Mouse (Mus musculus) limb, embryonic 14.5 days (tissue): ENCODE data around the gene Prdm11. TPM values are rescaled to one million over a fixed set of nuclear protein-coding genes. Genes with fewer than 3 reads are reported as not detected.

Experiments
- ATAC-seq: fragments of 200-750 bp; cut with Nextera tagmentation; 2 replicates; pipeline ENCODE4 v1.8.0; 2017; ENCODE audit warnings: low read depth, moderate number of reproducible peaks, moderate TSS enrichment; ENCODE audit not compliant: low FRiP score
- DNase-seq: peaks from one replicate; pipeline ENCODE4 v3.0.0-alpha.2; 2015; ENCODE audit warnings: low spot score
- H3K27ac ChIP-seq: fragments of 300-500 bp; sonication (generic); replicated peaks from 2 replicates; pipeline ENCODE4 v1.5.1; 2014; ENCODE audit warnings: low read depth, mild to moderate bottlenecking, low read length, moderate library complexity, mixed read lengths
- H3K27me3 ChIP-seq: fragments of 300-500 bp; sonication (generic); 2 replicates; pipeline ENCODE4 v1.6.1; 2014; ENCODE audit warnings: low read length, mixed read lengths; ENCODE audit not compliant: control insufficient read depth, insufficient read depth
- H3K36me3 ChIP-seq: fragments of 300-500 bp; sonication (generic); 2 replicates; pipeline ENCODE4 v1.6.1; 2014; ENCODE audit warnings: mild to moderate bottlenecking, low read length, moderate library complexity, mixed read lengths; ENCODE audit not compliant: control insufficient read depth, insufficient read depth
- H3K4me1 ChIP-seq: fragments of 300-500 bp; sonication (generic); 2 replicates; pipeline ENCODE4 v1.6.1; 2014; ENCODE audit warnings: antibody characterized with exemption, low read length, mixed read lengths; ENCODE audit not compliant: control insufficient read depth, insufficient read depth
- H3K4me2 ChIP-seq: fragments of 300-500 bp; sonication (generic); replicated peaks from 2 replicates; pipeline ENCODE4 v1.6.1; 2014; ENCODE audit warnings: low read depth, mild to moderate bottlenecking, low read length, moderate library complexity; ENCODE audit not compliant: severe bottlenecking
- H3K4me3 ChIP-seq: fragments of 300-500 bp; sonication (generic); replicated peaks from 2 replicates; pipeline ENCODE4 v1.5.1; 2014; ENCODE audit warnings: low read length
- H3K9ac ChIP-seq: fragments of 300-500 bp; sonication (generic); 2 replicates; pipeline ENCODE4 v1.6.1; 2014; ENCODE audit warnings: mild to moderate bottlenecking, low read depth, low read length, moderate library complexity; ENCODE audit not compliant: severe bottlenecking
- H3K9me3 ChIP-seq: fragments of 300-500 bp; sonication (generic); 2 replicates; pipeline ENCODE4 v1.6.1; 2016; ENCODE audit warnings: low read length; ENCODE audit not compliant: control insufficient read depth
- POLR2A ChIP-seq: fragments of 200-500 bp; IDR thresholded peaks from 2 replicates; pipeline ENCODE4 v1.8.0; 2012; ENCODE audit warnings: inconsistent platforms, mild to moderate bottlenecking, moderate library complexity, borderline replicate concordance; ENCODE audit not compliant: insufficient read depth, insufficient read length; ENCODE audit errors: extremely low read depth
- WGBS: fragments of 180-500 bp; shearing (Covaris S2); extraction: QIAGEN DNeasy Blood & Tissue Kit; methylation state at CpG from one replicate; pipeline ENCODE4 v1.1.7; 2014; 5-methylcytosine and 5-hydroxymethylcytosine counted together
- polyA plus RNA-seq, 2 experiments: library from polyadenylated mRNA; depleted of rRNA in 1 of 2; stranded (reverse) in 1 of 2; unstranded in 1 of 2; fragments of >200 nt; fragmentation: Nextera tagmentation in 1 of 2; extraction: Ambion mirVana in 1 of 2; gene quantifications; 2 replicates each; pipeline versions ENCODE4 v1.2.1 to v1.2.3; 2012 to 2014

Prdm11 gene
- polyA plus RNA-seq, 2 experiments: 6.5 to 24.4 TPM

DNA sequence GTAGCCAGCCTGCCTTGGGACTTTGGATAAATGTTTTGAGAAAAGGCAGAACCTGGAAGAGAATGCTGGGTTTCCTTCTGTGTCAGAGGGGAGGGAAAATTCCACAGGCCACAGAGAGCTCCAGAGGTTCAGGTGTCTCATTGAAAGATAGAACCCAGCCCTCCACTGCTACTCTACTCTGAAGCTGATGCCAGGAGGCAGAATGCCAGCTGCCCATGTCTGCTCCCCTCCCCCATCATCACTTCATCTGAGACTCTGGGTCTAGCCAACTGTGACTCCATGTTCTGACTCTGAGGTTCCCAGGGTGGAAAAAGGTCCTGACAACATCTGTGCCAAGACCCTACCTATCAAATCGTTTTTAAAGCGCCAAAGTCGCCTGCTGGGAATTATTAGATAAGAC, 6.9 kb downstream of the Prdm11 start:
- 84% methylated on average over 3 of the region's 3 CpGs for WGBS

DNA sequence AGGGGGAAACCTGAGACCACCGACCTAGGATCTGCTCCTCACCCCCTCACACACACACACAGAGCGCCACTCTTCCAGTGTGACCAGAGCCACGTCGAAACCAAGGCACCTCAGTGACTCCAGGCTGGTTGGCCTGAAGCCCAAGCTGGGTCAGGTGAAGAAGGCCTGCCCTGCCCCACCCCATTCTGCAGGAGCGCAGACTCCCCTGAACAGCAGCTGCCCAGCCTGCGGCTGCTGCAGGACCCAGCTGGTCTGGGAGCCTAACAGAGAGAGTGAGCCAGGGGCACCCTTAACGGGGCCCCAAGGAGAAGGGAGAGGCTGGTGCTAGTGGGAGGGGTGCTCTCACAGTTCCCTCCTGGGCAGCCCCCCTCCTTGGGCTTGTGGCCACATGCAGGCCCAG, 10.3 kb downstream of the Prdm11 start:
- H3K4me2 ChIP-seq: no peak overlapping the region
- DNase-seq (peak; percentile 37), ATAC-seq (peak; percentile 42; the same call in 1 of the 2 replicates)
- WGBS: 9% methylated on average over 7 of the region's 7 CpGs
- peaks cover 2% of the 10 kb centered on the region; the same call in 1 of the 2 replicates for H3K36me3 ChIP-seq
- H3K4me1 ChIP-seq: peaks cover 39% of the 10 kb centered on the region
- H3K9ac ChIP-seq: no peak overlapping the region
- no peaks in the 10 kb centered on the region for H3K9me3 ChIP-seq
- H3K27me3 ChIP-seq: no peaks in the 10 kb centered on the region
- peak overlapping the region; percentile 14; the same call in 1 of the 2 replicates for H3K27ac ChIP-seq
- H3K4me3 ChIP-seq: no peak overlapping the region
- TF ChIP-seq POLR2A: no peak

More for the DNA sequence above, 6.9 kb downstream of the Prdm11 start:
- Histone ChIP-seq H3K27me3 (no peaks in the 10 kb centered on the region), H3K9me3 (no peaks in the 10 kb centered on the region), H3K4me1 (peaks cover 51% of the 10 kb centered on the region), H3K9ac (no peak overlapping the region), H3K4me2 (no peak overlapping the region), H3K36me3 (peaks cover 12% of the 10 kb centered on the region; the same call in 1 of the 2 replicates), H3K27ac (no peak overlapping the region), H3K4me3 (no peak overlapping the region)
- DNase-seq (no peak), ATAC-seq (no peak)
- no peak for TF ChIP-seq POLR2A

DNA sequence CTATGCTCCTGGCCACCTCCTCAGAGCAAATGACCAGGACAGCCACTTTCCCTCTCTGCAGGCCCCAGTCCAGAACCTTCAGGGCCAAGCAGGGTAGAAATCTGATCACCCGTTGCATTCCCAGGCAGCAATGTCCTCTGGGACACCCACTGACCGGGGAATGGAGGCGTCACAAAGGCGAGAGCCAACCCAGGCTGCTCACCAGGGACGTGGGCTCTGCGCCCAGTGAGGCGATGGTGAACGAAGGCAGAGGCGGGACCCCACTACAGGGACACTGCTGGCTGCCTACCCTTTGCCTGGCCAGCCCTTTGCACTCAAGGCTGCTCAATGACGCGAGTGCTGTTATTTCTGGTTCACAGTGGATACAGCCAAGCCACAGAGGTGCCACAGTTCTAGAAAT, 13.3 kb downstream of the Prdm11 start:
- no peak for ATAC-seq
- Histone ChIP-seq H3K4me2 (no peak overlapping the region), H3K9me3 (no peaks in the 10 kb centered on the region), H3K36me3 (peaks cover 6% of the 10 kb centered on the region; the same call in 1 of the 2 replicates), H3K27ac (no peak overlapping the region), H3K27me3 (no peaks in the 10 kb centered on the region), H3K4me1 (peaks cover 47% of the 10 kb centered on the region), H3K9ac (no peak overlapping the region), H3K4me3 (no peak overlapping the region)
- no peak for DNase-seq
- 74% methylated on average over 7 of the region's 11 CpGs for WGBS
- no peak for TF ChIP-seq POLR2A

DNA sequence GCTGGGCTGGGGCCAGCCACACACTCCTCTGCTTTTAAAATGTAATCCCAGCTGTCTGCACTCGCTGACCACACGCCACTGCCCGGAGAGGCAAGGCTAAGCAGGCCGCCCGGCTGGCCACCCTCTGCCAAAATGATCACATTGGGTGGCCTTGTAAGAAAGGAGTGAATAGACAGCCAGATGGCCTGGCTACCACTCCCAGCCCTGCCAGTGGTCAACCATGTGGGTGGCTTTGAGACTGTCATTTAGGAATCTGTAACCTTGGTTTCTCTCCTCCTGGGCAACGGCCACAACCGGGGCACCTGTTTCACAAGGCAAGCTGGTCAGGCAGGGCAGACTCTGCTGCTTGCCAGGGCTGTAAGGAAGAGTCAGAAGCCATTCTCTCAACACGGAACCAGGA, 13.9 kb downstream of the Prdm11 start:
- TF ChIP-seq POLR2A: no peak
- no peak overlapping the region for H3K4me2 ChIP-seq
- 61% methylated on average over 8 of the region's 8 CpGs for WGBS
- ATAC-seq (no peak), DNase-seq (no peak)
- H3K36me3 ChIP-seq: peaks cover 6% of the 10 kb centered on the region; the same call in 1 of the 2 replicates
- no peaks in the 10 kb centered on the region for H3K9me3 ChIP-seq
- no peak overlapping the region for H3K4me3 ChIP-seq
- no peaks in the 10 kb centered on the region for H3K27me3 ChIP-seq
- no peak overlapping the region for H3K27ac ChIP-seq
- H3K4me1 ChIP-seq: peaks cover 44% of the 10 kb centered on the region
- no peak overlapping the region for H3K9ac ChIP-seq

DNA sequence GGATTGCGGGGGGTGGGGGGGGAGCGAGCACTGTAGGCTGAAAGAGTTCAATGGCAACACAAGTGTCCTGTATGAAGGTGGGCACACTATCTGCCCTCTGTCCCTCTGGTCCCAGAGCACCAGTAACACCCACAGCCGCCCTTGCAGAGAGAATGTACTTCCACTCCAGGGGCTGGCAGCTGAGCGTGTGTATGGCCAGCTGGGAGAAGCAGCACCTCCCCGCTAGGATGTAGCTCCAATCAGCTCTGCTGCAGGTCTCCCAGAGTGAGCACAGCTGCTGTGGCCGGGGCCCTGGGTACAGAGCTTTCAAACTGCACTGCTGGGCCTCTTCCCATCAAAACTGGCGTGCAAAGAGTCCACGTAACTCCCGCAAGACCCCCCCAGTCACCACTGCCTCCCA, 14.9 kb downstream of the Prdm11 start:
- DNase-seq (no peak), ATAC-seq (peak; percentile 54; the same call in 1 of the 2 replicates)
- H3K36me3 ChIP-seq: peaks cover 10% of the 10 kb centered on the region; the same call in 1 of the 2 replicates
- peaks cover 35% of the 10 kb centered on the region for H3K4me1 ChIP-seq
- no peaks in the 10 kb centered on the region for H3K9me3 ChIP-seq
- H3K27ac ChIP-seq: no peak overlapping the region
- TF ChIP-seq POLR2A: no peak
- no peak overlapping the region for H3K4me2 ChIP-seq
- no peaks in the 10 kb centered on the region for H3K27me3 ChIP-seq
- H3K4me3 ChIP-seq: no peak overlapping the region
- WGBS: 66% methylated on average over 9 of the region's 9 CpGs
- no peak overlapping the region for H3K9ac ChIP-seq

DNA sequence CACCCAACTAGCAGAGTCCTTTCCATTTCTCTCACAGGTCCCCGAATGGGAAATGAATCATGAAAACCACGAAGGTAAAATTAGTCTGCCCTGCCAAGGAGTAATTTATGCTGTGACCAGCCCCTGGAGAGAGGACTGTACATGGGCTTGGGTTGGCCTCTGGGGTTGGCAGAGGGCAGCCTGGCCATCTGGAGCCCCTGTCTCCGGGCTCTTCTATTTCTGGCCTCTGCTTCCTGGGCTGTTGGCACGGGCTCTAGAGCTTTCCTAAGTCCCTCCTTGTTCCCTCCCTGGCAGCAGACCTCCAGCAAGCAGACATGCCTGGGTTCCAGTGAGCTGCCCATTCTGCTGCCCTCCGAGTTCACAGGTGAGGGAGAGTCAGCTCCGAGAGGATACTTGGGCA, 15.9 kb downstream of the Prdm11 start:
- DNase-seq: no peak
- Histone ChIP-seq H3K9ac (no peak overlapping the region), H3K4me2 (no peak overlapping the region), H3K36me3 (peaks cover 12% of the 10 kb centered on the region), H3K4me3 (no peak overlapping the region), H3K27ac (no peak overlapping the region), H3K27me3 (no peaks in the 10 kb centered on the region), H3K9me3 (no peaks in the 10 kb centered on the region), H3K4me1 (peaks cover 26% of the 10 kb centered on the region)
- no peak for TF ChIP-seq POLR2A
- 72% methylated on average over 6 of the region's 6 CpGs for WGBS
- ATAC-seq: no peak
